Mouse (Mus musculus) hindbrain, embryonic 13.5 days (tissue): ENCODE measurements at regions not wholly inside any gene's neighbourhood (a gene's known extent, or its start where the extent isn't known, plus 50 kb on each side); places are given as distances from the start of the nearest gene placed in this dataset.

Experiments
- ATAC-seq: fragments of 200-750 bp; cut with Nextera tagmentation; 2 replicates; pipeline ENCODE4 v1.8.0; 2017; ENCODE audit warnings: moderate TSS enrichment; ENCODE audit not compliant: low FRiP score
- H3K27ac ChIP-seq: fragments of 300-500 bp; sonication (generic); 2 replicates; pipeline ENCODE4 v1.5.1; 2015; ENCODE audit warnings: inconsistent platforms, mild to moderate bottlenecking, moderate library complexity
- H3K27me3 ChIP-seq: fragments of 300-500 bp; sonication (generic); 2 replicates; pipeline ENCODE4 v1.6.1; 2015; ENCODE audit warnings: mild to moderate bottlenecking, inconsistent platforms
- H3K36me3 ChIP-seq: fragments of 300-500 bp; sonication (generic); 2 replicates; pipeline ENCODE4 v1.6.1; 2015; ENCODE audit warnings: mild to moderate bottlenecking, inconsistent platforms
- H3K4me1 ChIP-seq: fragments of 300-500 bp; sonication (generic); replicated peaks from 2 replicates; pipeline ENCODE4 v1.6.1; 2015; ENCODE audit warnings: inconsistent platforms
- H3K4me2 ChIP-seq: fragments of 300-500 bp; sonication (generic); 2 replicates; pipeline ENCODE4 v1.6.1; 2015; ENCODE audit warnings: inconsistent platforms, mild to moderate bottlenecking, moderate library complexity
- H3K4me3 ChIP-seq: fragments of 300-500 bp; sonication (generic); 2 replicates; pipeline ENCODE4 v1.5.1; 2015; ENCODE audit warnings: mild to moderate bottlenecking, inconsistent platforms
- H3K9ac ChIP-seq: fragments of 300-500 bp; sonication (generic); 2 replicates; pipeline ENCODE4 v1.6.1; 2015; ENCODE audit warnings: mild to moderate bottlenecking, inconsistent platforms
- H3K9me3 ChIP-seq: fragments of 300-500 bp; sonication (generic); 2 replicates; pipeline ENCODE4 v1.6.1; 2016; ENCODE audit warnings: inconsistent platforms
- WGBS: fragments of 180-500 bp; shearing (Covaris S2); methylation state at CpG from one replicate; pipeline ENCODE4 v1.1.7; 2015; 5-methylcytosine and 5-hydroxymethylcytosine counted together

- Histone ChIP-seq H3K9me3 (no peaks in the 10 kb centered on the region), H3K9ac (no peak overlapping the region), H3K4me2 (no peak overlapping the region), H3K4me1 (no peaks in the 10 kb centered on the region), H3K36me3 (no peaks in the 10 kb centered on the region), H3K4me3 (no peak overlapping the region), H3K27ac (no peak overlapping the region), H3K27me3 (no peaks in the 10 kb centered on the region)
- no peak for ATAC-seq
These were observed 689.3 kb downstream of the Cypt12 start for GRCm38 (mm10) chr3:18637553-18637952.

GRCm38 (mm10) chr3:18640286-18640685 is 692.1 kb downstream of the Cypt12 start:
- no peaks in the 10 kb centered on the region for H3K27me3 ChIP-seq
- no peak for ATAC-seq
- H3K4me1 ChIP-seq, result no peaks in the 10 kb centered on the region
- WGBS, result 86% methylated on average over 5 of the region's 5 CpGs
- H3K9ac ChIP-seq, result no peak overlapping the region
- no peaks in the 10 kb centered on the region for H3K9me3 ChIP-seq
- H3K4me3 ChIP-seq, result no peak overlapping the region
- no peaks in the 10 kb centered on the region for H3K36me3 ChIP-seq
- no peak overlapping the region for H3K27ac ChIP-seq
- no peak overlapping the region for H3K4me2 ChIP-seq

- Histone ChIP-seq H3K4me1 (no peaks in the 10 kb centered on the region), H3K27me3 (no peaks in the 10 kb centered on the region), H3K4me2 (no peak overlapping the region), H3K9me3 (no peaks in the 10 kb centered on the region), H3K4me3 (no peak overlapping the region), H3K9ac (no peak overlapping the region), H3K36me3 (no peaks in the 10 kb centered on the region), H3K27ac (no peak overlapping the region)
- no peak for ATAC-seq
- whole genome bisulfite sequencing, result 91% methylated on average over 1 of the region's 1 CpGs
These were observed 693.5 kb downstream of the Cypt12 start for GRCm38 (mm10) chr3:18641688-18642087.

GRCm38 (mm10) chr3:18643408-18644035 is 695.3 kb downstream of the Cypt12 start:
- 81% methylated on average over 4 of the region's 4 CpGs for WGBS
- Histone ChIP-seq H3K4me3 (no peak overlapping the region), H3K27ac (no peak overlapping the region)

GRCm38 (mm10) chr3:18645481-18645880 is 697.3 kb downstream of the Cypt12 start:
- 66% methylated on average over 5 of the region's 7 CpGs for WGBS
- Histone ChIP-seq H3K27ac (no peak overlapping the region), H3K4me2 (no peak overlapping the region), H3K9ac (no peak overlapping the region), H3K4me1 (no peaks in the 10 kb centered on the region), H3K4me3 (no peak overlapping the region), H3K9me3 (no peaks in the 10 kb centered on the region), H3K27me3 (no peaks in the 10 kb centered on the region), H3K36me3 (no peaks in the 10 kb centered on the region)
- no peak for ATAC-seq

More at GRCm38 (mm10) chr3:18643408-18644035, 695.3 kb downstream of the Cypt12 start:
- Histone ChIP-seq H3K9me3 (no peaks in the 10 kb centered on the region), H3K4me2 (no peak overlapping the region), H3K27me3 (no peaks in the 10 kb centered on the region), H3K36me3 (no peaks in the 10 kb centered on the region), H3K9ac (no peak overlapping the region), H3K4me1 (no peaks in the 10 kb centered on the region)
- no peak for ATAC-seq

- H3K4me1 ChIP-seq, result no peaks in the 10 kb centered on the region
- H3K9me3 ChIP-seq, result no peaks in the 10 kb centered on the region
- ATAC-seq, result peak; percentile 28; the same call in 1 of the 2 replicates
- no peaks in the 10 kb centered on the region for H3K27me3 ChIP-seq
- H3K4me3 ChIP-seq, result no peak overlapping the region
- 70% methylated on average over 7 of the region's 7 CpGs for WGBS
- H3K9ac ChIP-seq, result no peak overlapping the region
- no peaks in the 10 kb centered on the region for H3K36me3 ChIP-seq
- no peak overlapping the region for H3K4me2 ChIP-seq
- H3K27ac ChIP-seq, result no peak overlapping the region
These were observed 697.7 kb downstream of the Cypt12 start for GRCm38 (mm10) chr3:18645927-18646326.

- Histone ChIP-seq H3K27me3 (no peaks in the 10 kb centered on the region), H3K9me3 (no peaks in the 10 kb centered on the region), H3K27ac (no peak overlapping the region), H3K36me3 (no peaks in the 10 kb centered on the region), H3K4me1 (no peaks in the 10 kb centered on the region), H3K9ac (no peak overlapping the region), H3K4me3 (no peak overlapping the region), H3K4me2 (no peak overlapping the region)
- ATAC-seq, result no peak
- 87% methylated on average over 1 of the region's 1 CpGs for WGBS
These were observed 705.3 kb downstream of the Cypt12 start for GRCm38 (mm10) chr3:18653557-18653956.

- Histone ChIP-seq H3K4me3 (no peak overlapping the region), H3K4me2 (no peak overlapping the region), H3K9me3 (no peaks in the 10 kb centered on the region), H3K4me1 (no peaks in the 10 kb centered on the region), H3K9ac (no peak overlapping the region), H3K27me3 (no peaks in the 10 kb centered on the region), H3K36me3 (no peaks in the 10 kb centered on the region), H3K27ac (no peak overlapping the region)
- 12% methylated on average over 2 of the region's 2 CpGs for WGBS
- ATAC-seq, result no peak
These were observed 717.5 kb downstream of the Cypt12 start for GRCm38 (mm10) chr3:18665738-18666137.

- Histone ChIP-seq H3K9me3 (no peaks in the 10 kb centered on the region), H3K36me3 (no peaks in the 10 kb centered on the region), H3K27ac (no peak overlapping the region), H3K4me3 (no peak overlapping the region), H3K27me3 (no peaks in the 10 kb centered on the region), H3K4me1 (no peaks in the 10 kb centered on the region), H3K4me2 (no peak overlapping the region), H3K9ac (no peak overlapping the region)
- WGBS, result 96% methylated on average over 4 of the region's 4 CpGs
- no peak for ATAC-seq
These were observed 719.5 kb downstream of the Cypt12 start for GRCm38 (mm10) chr3:18667726-18668125.

GRCm38 (mm10) chr3:18668936-18669335 is 720.7 kb downstream of the Cypt12 start:
- H3K4me1 ChIP-seq, result no peaks in the 10 kb centered on the region
- H3K27me3 ChIP-seq, result no peaks in the 10 kb centered on the region
- WGBS, result 86% methylated on average over 3 of the region's 3 CpGs

GRCm38 (mm10) chr3:18670203-18670700 is 722.0 kb downstream of the Cypt12 start:
- 0 out of 2 replicates have a peak, but pooled peaks have one; percentile 21 for ATAC-seq
- Histone ChIP-seq H3K9ac (no peak overlapping the region), H3K27me3 (no peaks in the 10 kb centered on the region), H3K9me3 (no peaks in the 10 kb centered on the region), H3K4me2 (no peak overlapping the region), H3K4me1 (no peaks in the 10 kb centered on the region), H3K27ac (no peak overlapping the region), H3K36me3 (no peaks in the 10 kb centered on the region), H3K4me3 (no peak overlapping the region)
- 57% methylated on average over 5 of the region's 5 CpGs for WGBS

More at GRCm38 (mm10) chr3:18668936-18669335, 720.7 kb downstream of the Cypt12 start:
- no peak overlapping the region for H3K4me3 ChIP-seq
- H3K9me3 ChIP-seq, result no peaks in the 10 kb centered on the region
- H3K9ac ChIP-seq, result no peak overlapping the region
- H3K4me2 ChIP-seq, result no peak overlapping the region
- no peak overlapping the region for H3K27ac ChIP-seq
- H3K36me3 ChIP-seq, result no peaks in the 10 kb centered on the region
- ATAC-seq, result no peak

GRCm38 (mm10) chr3:18671681-18672080 is 723.5 kb downstream of the Cypt12 start:
- Histone ChIP-seq H3K27me3 (no peaks in the 10 kb centered on the region), H3K9me3 (no peaks in the 10 kb centered on the region), H3K27ac (no peak overlapping the region), H3K4me1 (no peaks in the 10 kb centered on the region), H3K36me3 (no peaks in the 10 kb centered on the region), H3K4me2 (no peak overlapping the region), H3K9ac (no peak overlapping the region), H3K4me3 (no peak overlapping the region)
- 95% methylated on average over 1 of the region's 1 CpGs for WGBS
- ATAC-seq, result no peak

- Histone ChIP-seq H3K36me3 (no peaks in the 10 kb centered on the region), H3K27ac (no peak overlapping the region), H3K9me3 (no peaks in the 10 kb centered on the region), H3K27me3 (no peaks in the 10 kb centered on the region), H3K4me3 (no peak overlapping the region), H3K4me2 (no peak overlapping the region), H3K9ac (no peak overlapping the region), H3K4me1 (no peaks in the 10 kb centered on the region)
- no peak for ATAC-seq
- 85% methylated on average over 6 of the region's 6 CpGs for WGBS
These were observed 735.3 kb downstream of the Cypt12 start for GRCm38 (mm10) chr3:18683346-18684101.
